ENCODE assay signal across 8 mouse cellular contexts in the genomic region with DNA sequence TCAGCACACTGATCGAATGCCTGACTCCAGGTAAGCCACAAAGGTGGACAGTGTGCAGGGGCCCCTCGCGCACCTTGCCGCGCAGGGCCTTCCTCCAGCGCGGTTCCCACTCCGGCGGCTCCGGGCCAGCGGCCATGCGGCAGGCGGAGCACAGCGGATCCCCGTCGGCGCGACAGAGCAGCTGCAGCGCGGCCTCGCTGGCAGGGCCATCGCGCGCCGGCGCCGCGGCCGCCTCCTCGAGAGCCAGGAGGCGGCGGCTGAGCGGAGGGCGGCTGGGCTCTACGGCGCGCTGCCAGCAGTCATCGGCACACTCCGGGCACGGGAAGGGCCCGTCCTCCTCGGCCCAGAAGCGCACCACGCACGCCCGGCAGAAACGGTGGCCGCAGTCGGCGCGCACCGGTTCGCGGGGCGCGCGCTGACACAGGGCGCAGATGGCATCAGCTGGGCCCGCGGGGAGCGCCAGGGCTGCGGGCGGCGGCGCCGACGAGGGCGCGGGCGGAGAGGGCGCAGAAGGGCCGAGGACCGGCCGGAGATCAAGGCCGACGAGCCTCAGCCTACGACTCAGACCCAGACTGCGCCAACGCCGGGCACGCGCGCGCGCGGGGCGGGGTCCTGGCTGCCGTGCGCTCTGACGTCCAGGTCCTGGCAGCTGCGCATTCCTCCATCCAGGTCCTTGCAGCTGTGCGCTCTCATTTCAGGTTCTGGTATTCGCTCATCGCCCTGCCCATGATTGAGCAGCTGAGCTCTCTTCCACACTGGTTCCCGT. TPM values are rescaled to one million over a fixed set of nuclear protein-coding genes. Genes with fewer than 3 reads are reported as not detected.
A peak's percentile ranks its signal among the peaks of the same experiment; 100 is the strongest.
DNase-seq lines count a peak whose midpoint lies in the region; ATAC-seq and TF ChIP-seq lines count a peak whose summit lies in the region.

A gene (minus strand): TSS at position 595 of the 766 bp plus-strand sequence.

- H3K4me1 ChIP-seq in heart, embryonic 11.5 days (ENCODE audit: control insufficient read depth, insufficient read depth, low read length): peaks cover 10% of the 10 kb centered on the region
- H3K4me1 ChIP-seq in kidney, postnatal 0 days (replicated peaks; ENCODE audit: insufficient read depth, low read length): no peaks in the 10 kb centered on the region; the same call in 1 of the 2 replicates
- peaks cover 10% of the 10 kb centered on the region for H3K4me1 ChIP-seq in liver, embryonic 11.5 days (replicated peaks; ENCODE audit: control insufficient read depth, insufficient read depth, low read length)
- peaks cover 13% of the 10 kb centered on the region for H3K4me1 ChIP-seq in stomach, embryonic 14.5 days (ENCODE audit: control insufficient read depth, insufficient read depth, low read length)

- peak within 1 kb of the TSS; percentile 92 for H3K27ac ChIP-seq in heart, embryonic 11.5 days (ENCODE audit: low read depth, low read length)
- H3K27ac ChIP-seq in kidney, postnatal 0 days: peak within 1 kb of the TSS; percentile 93
- H3K27ac ChIP-seq in liver, embryonic 11.5 days (ENCODE audit: low read depth, low read length): peak within 1 kb of the TSS; percentile 91
- H3K27ac ChIP-seq in stomach, embryonic 14.5 days (ENCODE audit: low read length): peak within 1 kb of the TSS; percentile 94

- DNase-seq in B cell, adult 2 months: peak; percentile 90 to 92
- DNase-seq in brain, adult 2 months (ENCODE audit: low read depth, low spot score): peak; percentile 99
- peak; percentile 95 for DNase-seq in kidney, postnatal 0 days (ENCODE audit: low spot score)
- peak; percentile 90 for DNase-seq in liver, embryonic 11.5 days (ENCODE audit: low spot score)
- DNase-seq in naive thymus-derived CD4-positive, alpha-beta T cell, adult 2 months (ENCODE audit: low read depth): peak; percentile 92

- 0 out of 2 replicates have a peak, but pooled peaks cover 3% of the 10 kb centered on the region for H3K27me3 ChIP-seq in heart, embryonic 11.5 days (ENCODE audit: control insufficient read depth, insufficient read depth, low read length)
- H3K27me3 ChIP-seq in kidney, postnatal 0 days (ENCODE audit: insufficient read depth, low read length): no peaks in the 10 kb centered on the region
- H3K27me3 ChIP-seq in liver, embryonic 11.5 days (replicated peaks; ENCODE audit: control insufficient read depth, insufficient read depth, low read length): no peaks in the 10 kb centered on the region
- no peaks in the 10 kb centered on the region for H3K27me3 ChIP-seq in stomach, embryonic 14.5 days (ENCODE audit: control insufficient read depth, insufficient read depth, low read length)

- TF ChIP-seq CTCF in kidney, postnatal 0 days (IDR thresholded peaks at IDR 0.05; ENCODE audit: low read depth): no peak

- H3K9me3 ChIP-seq in heart, embryonic 11.5 days (replicated peaks; ENCODE audit: control insufficient read depth, low read length): no peaks in the 10 kb centered on the region
- H3K9me3 ChIP-seq in kidney, postnatal 0 days (replicated peaks; ENCODE audit: low read length): no peaks in the 10 kb centered on the region
- no peaks in the 10 kb centered on the region for H3K9me3 ChIP-seq in liver, embryonic 11.5 days (ENCODE audit: control insufficient read depth, low read length)
- no peaks in the 10 kb centered on the region for H3K9me3 ChIP-seq in stomach, embryonic 14.5 days (ENCODE audit: control insufficient read depth, low read depth, low read length)

- WGBS in heart, embryonic 11.5 days (ENCODE audit: insufficient replicate concordance): under 1% methylated on average over 72 of the region's 95 CpGs
- WGBS in kidney, postnatal 0 days: under 1% methylated on average over 76 of the region's 95 CpGs
- under 1% methylated on average over 95 of the region's 95 CpGs for whole genome bisulfite sequencing in liver, embryonic 11.5 days
- under 1% methylated on average over 71 of the region's 95 CpGs for WGBS in stomach, embryonic 14.5 days

- H3K4me2 ChIP-seq in heart, embryonic 11.5 days: peak within 1 kb of the TSS; percentile 100
- H3K4me2 ChIP-seq in kidney, postnatal 0 days (ENCODE audit: low read length): peak within 1 kb of the TSS; percentile 94
- H3K4me2 ChIP-seq in liver, embryonic 11.5 days: peak within 1 kb of the TSS; percentile 84
- H3K4me2 ChIP-seq in stomach, embryonic 14.5 days (replicated peaks; ENCODE audit: low read depth, low read length): peak within 1 kb of the TSS; percentile 94

- H3K9ac ChIP-seq in heart, embryonic 11.5 days (ENCODE audit: low read depth, low read length): peak within 1 kb of the TSS; percentile 79
- H3K9ac ChIP-seq in kidney, postnatal 0 days (ENCODE audit: low read depth, low read length): peak within 1 kb of the TSS; percentile 89
- peak within 1 kb of the TSS; percentile 95 for H3K9ac ChIP-seq in liver, embryonic 11.5 days (ENCODE audit: low read depth, low read length)
- peak within 1 kb of the TSS; percentile 97 for H3K9ac ChIP-seq in stomach, embryonic 14.5 days (replicated peaks; ENCODE audit: low read depth, low read length)

- H3K4me3 ChIP-seq in heart, embryonic 11.5 days (ENCODE audit: low read depth, low read length): peak within 1 kb of the TSS; percentile 86
- H3K4me3 ChIP-seq in kidney, postnatal 0 days (replicated peaks; ENCODE audit: low read depth, low read length): peak within 1 kb of the TSS; percentile 93
- H3K4me3 ChIP-seq in liver, embryonic 11.5 days (ENCODE audit: low read depth, low read length): peak within 1 kb of the TSS; percentile 94
- H3K4me3 ChIP-seq in stomach, embryonic 14.5 days (ENCODE audit: low read depth, low read length): peak within 1 kb of the TSS; percentile 97

- peaks cover 9% of the 10 kb centered on the region for H3K36me3 ChIP-seq in heart, embryonic 11.5 days (ENCODE audit: control insufficient read depth, insufficient read depth, low read length)
- H3K36me3 ChIP-seq in kidney, postnatal 0 days (ENCODE audit: insufficient read depth, low read length): peaks cover 6% of the 10 kb centered on the region
- H3K36me3 ChIP-seq in liver, embryonic 11.5 days (ENCODE audit: control insufficient read depth, insufficient read depth, low read length): peaks cover 23% of the 10 kb centered on the region
- peaks cover 27% of the 10 kb centered on the region for H3K36me3 ChIP-seq in stomach, embryonic 14.5 days (ENCODE audit: control insufficient read depth, insufficient read depth, low read length)

- peak; percentile 94 for ATAC-seq in erythroblast, adult 5-6 weeks (replicated peaks; ENCODE audit: low FRiP score, poor library complexity, severe bottlenecking)
- peak; percentile 90 for ATAC-seq in heart, embryonic 11.5 days (replicated peaks; ENCODE audit: insufficient number of reproducible peaks, low FRiP score, low TSS enrichment)
- ATAC-seq in kidney, postnatal 0 days (replicated peaks; ENCODE audit: low FRiP score, low read depth): peak; percentile 97
- peak; percentile 97 for ATAC-seq in liver, embryonic 11.5 days (replicated peaks; ENCODE audit: low FRiP score)
- peak; percentile 96 for ATAC-seq in stomach, embryonic 14.5 days (ENCODE audit: insufficient number of reproducible peaks, insufficient read depth, low FRiP score, low read depth)

RNA-seq across cellular contexts. Expression of the gene that starts here (rescaled TPM):
- total RNA-seq in erythroblast, adult 5-6 weeks (2015; ENCODE audit: low replicate concordance): 18.6 and 23.6 TPM in 2 replicates
- total RNA-seq in erythroblast, adult 5-6 weeks (2017; ENCODE audit: low replicate concordance): 32.3 and 36.6 TPM in 2 replicates
- polyA plus RNA-seq in heart, embryonic 11.5 days (2014; fragmentation: Nextera tagmentation; extraction: Ambion mirVana): 172 and 192 TPM in 2 replicates
- 238 and 249 TPM in 2 replicates for polyA plus RNA-seq in kidney, postnatal 0 days (2015; fragmentation: Nextera tagmentation; extraction: Ambion mirVana)
- polyA plus RNA-seq in liver, embryonic 11.5 days (2014; fragmentation: Nextera tagmentation; extraction: Ambion mirVana): 229 and 240 TPM in 2 replicates
- 211 and 222 TPM in 2 replicates for polyA plus RNA-seq in stomach, embryonic 14.5 days (2014; fragmentation: Nextera tagmentation; extraction: Ambion mirVana)

Comparison
In these comparisons a context has a peak if more than half of its experiments do, and no peak if none do; other contexts are left out.
1. Peak in every context shown above with its lines: DNase-seq, ATAC-seq, H3K4me3 ChIP-seq and H3K27ac ChIP-seq.